Mouse (Mus musculus) lung, adult 2 months (tissue): ENCODE measurements around the gene Tspan31.

Experiments used
- CTCF ChIP-seq: fragments of 200-500 bp; IDR thresholded peaks from 2 replicates; pipeline ENCODE4 v1.5.1; 2011; ENCODE audit warnings: mild to moderate bottlenecking, low read length, control low read depth; ENCODE audit not compliant: insufficient read depth
- POLR2A ChIP-seq: fragments of 200-500 bp; IDR thresholded peaks from 2 replicates; pipeline ENCODE4 v1.6.1; 2011; ENCODE audit warnings: low read depth, mild to moderate bottlenecking, control low read depth, low read length, borderline replicate concordance; ENCODE audit errors: extremely low read depth

- TF ChIP-seq CTCF (no peak), POLR2A (no peak)
These were observed 15.0 kb upstream of the Tspan31 start for GRCm38 (mm10) chr10:127085052-127085451.
